In genomic region chrX:108729068-108729467, GRCm38 (mm10) we compare ENCODE assay signal across 19 mouse cellular contexts.
A peak's percentile ranks its signal among the peaks of the same experiment; 100 is the strongest.
DNase-seq lines count a peak whose midpoint lies in the region; ATAC-seq and TF ChIP-seq lines count a peak whose summit lies in the region.
"Had no signal": no experiment of that assay in that cellular context is flagged by ENCODE, and none has a peak within 500 bp of the region (broad histone marks: within the 10 kb centered on the region; RNA-seq: fewer than 3 reads in every experiment).

No protein-coding gene starts in this region.

- H3K36me3 ChIP-seq in forebrain, postnatal 0 days (ENCODE audit: insufficient read depth): no peaks in the 10 kb centered on the region
- H3K36me3 ChIP-seq in forebrain, embryonic 11.5 days (ENCODE audit: control insufficient read depth, insufficient read depth, low read length): no peaks in the 10 kb centered on the region
- H3K36me3 ChIP-seq in kidney, embryonic 16.5 days (ENCODE audit: insufficient read depth, low read length): no peaks in the 10 kb centered on the region
- H3K36me3 ChIP-seq in MEL (ENCODE audit: control insufficient read depth in 1 of 2, insufficient read depth in 2 of 2, low read length in 2 of 2): peaks cover 0 to 14% of the 10 kb centered on the region in 2 experiments; a peak in 2 of 4 replicates
- H3K36me3 ChIP-seq: embryonic facial prominence, embryonic 13.5 days; forebrain, embryonic 10.5 days; G1E; limb, embryonic 10.5 days; liver, embryonic 13.5 days had no signal

- H3K79me2 ChIP-seq in MEL (ENCODE audit: control insufficient read depth, insufficient read depth, low read length, poor library complexity): no peaks in the 10 kb centered on the region

- H3K4me3 ChIP-seq in forebrain, postnatal 0 days (ENCODE audit: low read depth, low read length): no peak overlapping the region
- H3K4me3 ChIP-seq in forebrain, embryonic 11.5 days (ENCODE audit: low read depth, low read length): no peak overlapping the region
- H3K4me3 ChIP-seq in kidney, embryonic 16.5 days (ENCODE audit: low read length): no peak overlapping the region
- no peak overlapping the region for H3K4me3 ChIP-seq in MEL (ENCODE audit: control insufficient read depth in 1 of 2, insufficient read depth in 1 of 2, low read depth in 2 of 2, low read length in 2 of 2)
- H3K4me3 ChIP-seq: embryonic facial prominence, embryonic 13.5 days; forebrain, embryonic 10.5 days; gastrocnemius, adult 2 months; limb, embryonic 10.5 days; liver, embryonic 13.5 days had no signal

- H3K4me2 ChIP-seq in forebrain, postnatal 0 days (ENCODE audit: low read depth): no peak overlapping the region
- no peak overlapping the region for H3K4me2 ChIP-seq in forebrain, embryonic 11.5 days (ENCODE audit: low read depth, low read length, severe bottlenecking)
- H3K4me2 ChIP-seq in kidney, embryonic 16.5 days (replicated peaks; ENCODE audit: low read depth, low read length): no peak overlapping the region
- H3K4me2 ChIP-seq: embryonic facial prominence, embryonic 13.5 days; heart, embryonic 11.5 days; liver, embryonic 13.5 days had no signal

- no peaks in the 10 kb centered on the region for H3K27me3 ChIP-seq in forebrain, postnatal 0 days (ENCODE audit: insufficient read depth, low read length)
- no peaks in the 10 kb centered on the region for H3K27me3 ChIP-seq in forebrain, embryonic 11.5 days (ENCODE audit: control insufficient read depth, insufficient read depth, low read length)
- no peaks in the 10 kb centered on the region for H3K27me3 ChIP-seq in kidney, embryonic 16.5 days (ENCODE audit: insufficient read depth, low read length)
- no peaks in the 10 kb centered on the region for H3K27me3 ChIP-seq in MEL (ENCODE audit: control insufficient read depth in 1 of 2, insufficient read depth in 2 of 2, low read length in 2 of 2)
- H3K27me3 ChIP-seq: embryonic facial prominence, embryonic 13.5 days; liver, embryonic 13.5 days had no signal

- no peaks in the 10 kb centered on the region for H3K4me1 ChIP-seq in forebrain, postnatal 0 days (ENCODE audit: insufficient read depth)
- no peaks in the 10 kb centered on the region for H3K4me1 ChIP-seq in forebrain, embryonic 11.5 days (replicated peaks; ENCODE audit: control insufficient read depth, insufficient read depth, low read length)
- H3K4me1 ChIP-seq in kidney, embryonic 16.5 days (ENCODE audit: insufficient read depth, low read length): no peaks in the 10 kb centered on the region
- peaks cover 3 to 9% of the 10 kb centered on the region in 2 experiments; a peak in 3 of 4 replicates for H3K4me1 ChIP-seq in MEL (ENCODE audit: control insufficient read depth in 1 of 2, insufficient read depth in 2 of 2, low read length in 2 of 2)
- H3K4me1 ChIP-seq: embryonic facial prominence, embryonic 13.5 days; limb, embryonic 10.5 days; liver, embryonic 13.5 days had no signal

- no peak for ATAC-seq in forebrain, postnatal 0 days
- no peak for ATAC-seq in forebrain, embryonic 11.5 days (replicated peaks; ENCODE audit: low FRiP score)
- ATAC-seq in kidney, embryonic 16.5 days (ENCODE audit: low FRiP score, low TSS enrichment): no peak
- 0 out of 2 replicates have a peak, but pooled peaks have one; percentile 25 for ATAC-seq in common myeloid progenitor, adult 5-6 weeks (replicated peaks; ENCODE audit: low read depth, poor library complexity, severe bottlenecking)

- 73% methylated on average over 3 of the region's 3 CpGs for WGBS in forebrain, postnatal 0 days
- WGBS in forebrain, embryonic 11.5 days: 85% methylated on average over 3 of the region's 3 CpGs
- WGBS in kidney, embryonic 16.5 days: 75% methylated on average over 3 of the region's 3 CpGs

- no peak overlapping the region for H3K9ac ChIP-seq in forebrain, postnatal 0 days
- H3K9ac ChIP-seq in forebrain, embryonic 11.5 days (ENCODE audit: low read length): no peak overlapping the region
- H3K9ac ChIP-seq in kidney, embryonic 16.5 days (replicated peaks; ENCODE audit: low read length): no peak overlapping the region
- no peak overlapping the region for H3K9ac ChIP-seq in MEL (ENCODE audit: control insufficient read depth, low read depth, low read length, poor library complexity, severe bottlenecking)
- H3K9ac ChIP-seq: embryonic facial prominence, embryonic 13.5 days; liver, embryonic 13.5 days had no signal

- no peaks in the 10 kb centered on the region for H3K9me3 ChIP-seq in forebrain, postnatal 0 days (ENCODE audit: low read length)
- no peaks in the 10 kb centered on the region for H3K9me3 ChIP-seq in forebrain, embryonic 11.5 days (ENCODE audit: control insufficient read depth, low read length)
- no peaks in the 10 kb centered on the region for H3K9me3 ChIP-seq in kidney, embryonic 16.5 days (ENCODE audit: low read length)
- no peaks in the 10 kb centered on the region for H3K9me3 ChIP-seq in MEL (replicated peaks; ENCODE audit: insufficient read depth, low read length)
- H3K9me3 ChIP-seq: embryonic facial prominence, embryonic 13.5 days; forebrain, embryonic 10.5 days; G1E; limb, embryonic 10.5 days; liver, embryonic 13.5 days had no signal

- no peak for TF ChIP-seq EP300 in MEL (IDR thresholded peaks at IDR 0.05; ENCODE audit: low read depth in 1 of 2, low read length in 2 of 2)

- H3K27ac ChIP-seq in forebrain, postnatal 0 days (ENCODE audit: low read depth, low read length): no peak overlapping the region
- H3K27ac ChIP-seq in forebrain, embryonic 11.5 days (ENCODE audit: low read depth, low read length): no peak overlapping the region
- H3K27ac ChIP-seq in kidney, embryonic 16.5 days (ENCODE audit: low read length): no peak overlapping the region
- no peak overlapping the region for H3K27ac ChIP-seq in MEL (ENCODE audit: control insufficient read depth, low read depth, low read length)
- H3K27ac ChIP-seq: embryonic facial prominence, embryonic 13.5 days; forebrain, embryonic 10.5 days; gastrocnemius, adult 2 months; limb, embryonic 10.5 days; liver, embryonic 13.5 days had no signal

- no peak; the same call in 1 of the 2 replicates for TF ChIP-seq RAD21 in MEL (IDR thresholded peaks at IDR 0.05; ENCODE audit: low read depth, low read length)

- TF ChIP-seq POLR2A in MEL (IDR thresholded peaks at IDR 0.05; ENCODE audit: control insufficient read depth in 1 of 2, insufficient read depth in 1 of 2, low read depth in 1 of 2, low read length in 2 of 2, poor library complexity in 1 of 2): no peak

- no peak for TF ChIP-seq CTCF in forebrain, postnatal 0 days (IDR thresholded peaks at IDR 0.05; ENCODE audit: low read depth)
- no peak for TF ChIP-seq CTCF in MEL (IDR thresholded peaks at IDR 0.05 in 2 of 3, conservative IDR thresholded peaks at IDR 0.05 in 1 of 3; ENCODE audit: control insufficient read depth in 1 of 3, insufficient read depth in 1 of 3, low read depth in 2 of 3, low read length in 3 of 3, poor library complexity in 1 of 3, severe bottlenecking in 1 of 3)

- DNase-seq in forebrain, postnatal 0 days: peak; percentile 1
- no peak for DNase-seq in forebrain, embryonic 11.5 days (ENCODE audit: low spot score)
- DNase-seq in kidney, postnatal 14 days: peak; percentile 2
- peak; percentile 78 for DNase-seq in MEL (ENCODE audit: low read depth, low spot score)
- no peak for DNase-seq in spleen, postnatal 36 days (ENCODE audit: low spot score in 2 of 2)
- DNase-seq in spleen, postnatal 4 days (ENCODE audit: low spot score in 2 of 2): no peak
- DNase-seq: adrenal gland, postnatal 10 days; gastrocnemius, adult 2 months; kidney, adult 18-20 months; layer of hippocampus, postnatal 36 days; liver, embryonic 13.5 days; thymus, postnatal 25 days had no signal

TF ChIP-seq in MEL, 35 proteins besides CTCF, POLR2A, EP300 and RAD21:
- TF ChIP-seq MXI1 (IDR thresholded peaks at IDR 0.05; ENCODE audit: low read depth, low read length) (no peak), USF2 (IDR thresholded peaks at IDR 0.05; ENCODE audit: borderline replicate concordance in 1 of 2, insufficient read depth in 1 of 2, low read depth in 1 of 2, low read length in 2 of 2) (no peak), BHLHE40 (IDR thresholded peaks at IDR 0.05; ENCODE audit: borderline replicate concordance, low read depth, low read length) (no peak), UBTF (IDR thresholded peaks at IDR 0.05; ENCODE audit: borderline replicate concordance, insufficient read depth, low read depth, low read length) (no peak), TCF12 (IDR thresholded peaks at IDR 0.05; ENCODE audit: low read depth, low read length) (no peak), USF1 (IDR thresholded peaks at IDR 0.05; ENCODE audit: low read depth, low read length) (no peak), SMC3 (IDR thresholded peaks at IDR 0.05; ENCODE audit: low read depth, low read length) (peak; percentile 15; the same call in 1 of the 2 replicates), ZKSCAN1 (IDR thresholded peaks at IDR 0.05; ENCODE audit: low read depth, low read length) (no peak), TBP (IDR thresholded peaks at IDR 0.05; ENCODE audit: low read depth, low read length) (no peak), ETS1 (IDR thresholded peaks at IDR 0.05; ENCODE audit: low read depth, low read length) (0 out of 2 replicates have a peak, but pooled peaks have one; percentile 37), HCFC1 (IDR thresholded peaks at IDR 0.05; ENCODE audit: low read depth, low read length) (no peak), KAT2A (conservative IDR thresholded peaks at IDR 0.05; ENCODE audit: low read depth, low read length) (no peak), CHD1 (IDR thresholded peaks at IDR 0.05; ENCODE audit: low read depth, low read length) (no peak), POLR2AphosphoS2 (IDR thresholded peaks at IDR 0.05; ENCODE audit: low read length) (no peak), GATA1 (IDR thresholded peaks at IDR 0.05; ENCODE audit: low read depth, low read length) (0 out of 2 replicates have a peak, but pooled peaks have one; percentile 14), JUND (IDR thresholded peaks at IDR 0.05; ENCODE audit: low read depth, low read length) (no peak)

Comparison
In these comparisons a context has a peak if more than half of its experiments do, and no peak if none do; other contexts are left out.
1. DNase-seq: peak in forebrain, postnatal 0 days (single experiment), kidney, postnatal 14 days (single experiment) and MEL (single experiment); none in forebrain, embryonic 11.5 days (single experiment), spleen, postnatal 36 days (0 of 2) and spleen, postnatal 4 days (0 of 2).